Mouse (Mus musculus) neutrophil, adult 5-6 weeks (primary cell): ENCODE results near the gene Pbld2. TPM values are rescaled to one million over a fixed set of nuclear protein-coding genes. Genes with fewer than 3 reads are reported as not detected.

Source experiments
- ATAC-seq: fragments of 151-379, 151-347 bp; 2 replicates; pipeline ENCODE4 v1.8.0; 2017; ENCODE audit warnings: mild to moderate bottlenecking, moderate TSS enrichment; ENCODE audit not compliant: insufficient number of reproducible peaks, poor library complexity, low FRiP score, severe bottlenecking; ENCODE audit errors: extremely low read depth
- total RNA-seq: library from RNA; stranded (forward); fragments of 200-1000 nt; gene quantifications from 2 replicates; pipeline ENCODE4 v1.2.3, GENCODE M21; 2017

The Pbld2 gene
- total RNA-seq, 1 experiment from 2014 or later: 1.9 TPM

GRCm38 (mm10) chr10:63054586-63054985, 30.5 kb downstream of the Pbld2 start:
- no peak for ATAC-seq

- ATAC-seq: no peak
Observed at GRCm38 (mm10) chr10:63056966-63057750, 33.0 kb downstream of the Pbld2 start.

- ATAC-seq: no peak
Observed at GRCm38 (mm10) chr10:63059862-63060261, 35.7 kb downstream of the Pbld2 start, which contains the start of gene Pbld1. Gene Pbld1 (plus strand): TSS chr10:63060162.

GRCm38 (mm10) chr10:63060406-63060805, 36.3 kb downstream of the Pbld2 start:
- ATAC-seq: no peak

GRCm38 (mm10) chr10:63061266-63061665, 37.2 kb downstream of the Pbld2 start:
- no peak for ATAC-seq

GRCm38 (mm10) chr10:63062696-63063095, 38.6 kb downstream of the Pbld2 start:
- no peak for ATAC-seq

- ATAC-seq: no peak
Observed at GRCm38 (mm10) chr10:63063365-63063764, 39.2 kb downstream of the Pbld2 start.

- no peak for ATAC-seq
Observed at GRCm38 (mm10) chr10:63064516-63064915, 40.4 kb downstream of the Pbld2 start.

GRCm38 (mm10) chr10:63065561-63065960, 41.4 kb downstream of the Pbld2 start:
- no peak for ATAC-seq

- peak; percentile 82 for ATAC-seq
Observed at GRCm38 (mm10) chr10:63065988-63066387, 41.9 kb downstream of the Pbld2 start.

- ATAC-seq: no peak
Observed at GRCm38 (mm10) chr10:63086304-63086703, 62.2 kb downstream of the Pbld2 start.

GRCm38 (mm10) chr10:63089103-63089757, 65.1 kb downstream of the Pbld2 start:
- ATAC-seq: no peak

GRCm38 (mm10) chr10:63089758-63090571, 65.8 kb downstream of the Pbld2 start:
- ATAC-seq: no peak

- no peak for ATAC-seq
Observed at GRCm38 (mm10) chr10:63091915-63092314, 67.8 kb downstream of the Pbld2 start.

GRCm38 (mm10) chr10:63092616-63093550, 68.8 kb downstream of the Pbld2 start:
- no peak for ATAC-seq

GRCm38 (mm10) chr10:63096757-63097156, 72.6 kb downstream of the Pbld2 start:
- no peak for ATAC-seq

GRCm38 (mm10) chr10:63098191-63098590, 74.1 kb downstream of the Pbld2 start:
- no peak for ATAC-seq

GRCm38 (mm10) chr10:63099521-63099920, 75.4 kb downstream of the Pbld2 start, which contains the start of gene Atoh7:
Gene Atoh7 (plus strand): TSS chr10:63099651.
- no peak for ATAC-seq
